In the genomic region with DNA sequence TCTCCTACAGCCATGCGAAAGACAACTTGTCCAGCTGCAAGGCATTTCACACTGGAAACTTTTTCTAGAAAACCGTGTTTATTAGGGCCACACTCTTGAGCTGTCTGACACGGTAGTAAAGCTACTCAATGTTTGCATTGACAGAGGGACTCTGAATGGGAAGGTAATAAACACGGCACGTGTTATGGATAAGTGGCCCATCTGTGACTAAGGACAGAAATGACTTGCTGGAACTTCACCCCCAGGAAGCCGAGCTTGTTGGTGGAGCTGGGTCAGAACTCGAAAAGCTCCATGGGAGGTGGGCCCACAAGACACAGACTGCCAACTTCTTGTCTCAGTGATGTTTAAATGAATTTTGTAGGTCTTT, we compare ENCODE assay signal across 28 mouse cellular contexts. TPM values are rescaled to one million over a fixed set of nuclear protein-coding genes. Genes with fewer than 3 reads are reported as not detected.
A peak's percentile ranks its signal among the peaks of the same experiment; 100 is the strongest.
DNase-seq lines count a peak whose midpoint lies in the region; ATAC-seq and TF ChIP-seq lines count a peak whose summit lies in the region.
"Had no signal": no experiment of that assay in that cellular context is flagged by ENCODE, and none has a peak within 500 bp of the region (broad histone marks: within the 10 kb centered on the region; RNA-seq: fewer than 3 reads in every experiment).

No protein-coding gene starts in this region.

- in situ Hi-C loops in CH12.LX (cut with MboI; ENCODE audit: low pct_ligation_motif_present, low pct_unique_long_range_greater_than_20kb, low sequenced_read_pairs): loop anchor here (10.0 kb wide), 1 partner anchor 187 kb away; a partner anchor contains a TSS

- TF ChIP-seq EP300 in CH12.LX (IDR thresholded peaks at IDR 0.05; ENCODE audit: low read length): peak; percentile 18; the same call in 1 of the 2 replicates

- TF ChIP-seq RAD21 in CH12.LX (IDR thresholded peaks at IDR 0.05; ENCODE audit: low read depth, low read length): no peak

- intact Hi-C loops in left cerebral cortex, postnatal 14 days (cut with DNase I): no loop called here

- dilution Hi-C loops in CH12.LX (cut with MboI; ENCODE audit: extremely low pct_ligation_motif_present, extremely low pct_unique_long_range_greater_than_20kb, low sequenced_read_pairs): no loop called here

- 55% methylated on average over 7 of the region's 7 CpGs for WGBS in intestine, embryonic 16.5 days

- TF ChIP-seq CTCF in layer of hippocampus, adult 2 months (conservative IDR thresholded peaks at IDR 0.05): no peak
- no peak for TF ChIP-seq CTCF in CH12.LX (conservative IDR thresholded peaks at IDR 0.05 in 1 of 2, IDR thresholded peaks at IDR 0.05 in 1 of 2; ENCODE audit: low read depth in 2 of 2, low read length in 2 of 2)

- H3K9me3 ChIP-seq in CH12.LX (replicated peaks; ENCODE audit: low read length): no peaks in the 10 kb centered on the region
- H3K9me3 ChIP-seq in intestine, embryonic 16.5 days (ENCODE audit: control insufficient read depth, low read length): no peaks in the 10 kb centered on the region
- H3K9me3 ChIP-seq: embryonic facial prominence, embryonic 10.5 days; embryonic facial prominence, embryonic 13.5 days; forebrain, embryonic 12.5 days; forebrain, embryonic 15.5 days; heart, embryonic 12.5 days; heart, embryonic 15.5 days had no signal

- H3K4me2 ChIP-seq in CH12.LX (ENCODE audit: insufficient read depth, low read depth, poor library complexity, severe bottlenecking): peak overlapping the region; percentile 87
- H3K4me2 ChIP-seq in intestine, embryonic 16.5 days (ENCODE audit: low read depth, low read length): no peak overlapping the region
- H3K4me2 ChIP-seq: embryonic facial prominence, embryonic 13.5 days; forebrain, embryonic 12.5 days; forebrain, embryonic 15.5 days; heart, embryonic 12.5 days; heart, embryonic 15.5 days; hindbrain, embryonic 14.5 days had no signal

- peaks cover 0 to 8% of the 10 kb centered on the region in 2 experiments for H3K36me3 ChIP-seq in CH12.LX (replicated peaks in 1 of 2; ENCODE audit: control insufficient read depth in 1 of 2, insufficient read depth in 1 of 2, low read length in 1 of 2)
- H3K36me3 ChIP-seq in intestine, embryonic 16.5 days (ENCODE audit: control insufficient read depth, insufficient read depth, low read length): no peaks in the 10 kb centered on the region
- H3K36me3 ChIP-seq: forebrain, embryonic 12.5 days; forebrain, embryonic 15.5 days; heart, embryonic 12.5 days; heart, embryonic 15.5 days had no signal

- no peak overlapping the region for H3K4me3 ChIP-seq in layer of hippocampus, adult 2 months
- H3K4me3 ChIP-seq in CH12.LX (replicated peaks in 1 of 3; ENCODE audit: low read depth in 2 of 3, low read length in 2 of 3, poor library complexity in 1 of 3): no peak overlapping the region
- no peak overlapping the region for H3K4me3 ChIP-seq in intestine, embryonic 16.5 days (ENCODE audit: low read length)
- H3K4me3 ChIP-seq: embryonic facial prominence, embryonic 10.5 days; embryonic facial prominence, embryonic 13.5 days; erythroblast, embryonic 14.5 days; forebrain, embryonic 12.5 days; forebrain, embryonic 15.5 days; heart, embryonic 12.5 days; heart, embryonic 15.5 days had no signal

- no peaks in the 10 kb centered on the region for H3K79me2 ChIP-seq in CH12.LX (replicated peaks; ENCODE audit: control insufficient read depth, extremely low read depth, insufficient read depth, poor library complexity, severe bottlenecking)

- H3K9ac ChIP-seq in CH12.LX (ENCODE audit: insufficient read depth, low read depth): peak overlapping the region; percentile 61
- H3K9ac ChIP-seq in intestine, embryonic 16.5 days (ENCODE audit: low read depth, low read length): no peak overlapping the region
- H3K9ac ChIP-seq: embryonic facial prominence, embryonic 13.5 days; forebrain, embryonic 12.5 days; forebrain, embryonic 15.5 days; heart, embryonic 12.5 days; heart, embryonic 15.5 days; hindbrain, embryonic 14.5 days had no signal

- TF ChIP-seq POLR2A in CH12.LX (IDR thresholded peaks at IDR 0.05; ENCODE audit: low read depth, low read length): peak; percentile 27; the same call in 1 of the 2 replicates

- no peaks in the 10 kb centered on the region for H3K27me3 ChIP-seq in CH12.LX (replicated peaks)
- no peaks in the 10 kb centered on the region for H3K27me3 ChIP-seq in intestine, embryonic 16.5 days (replicated peaks; ENCODE audit: control insufficient read depth, insufficient read depth, low read length)
- H3K27me3 ChIP-seq: embryonic facial prominence, embryonic 13.5 days; forebrain, embryonic 12.5 days; forebrain, embryonic 15.5 days; heart, embryonic 12.5 days; heart, embryonic 15.5 days had no signal

- peak overlapping the region; percentile 49 for H3K27ac ChIP-seq in layer of hippocampus, adult 2 months
- H3K27ac ChIP-seq in CH12.LX (ENCODE audit: insufficient read depth, low read depth): peak overlapping the region; percentile 5; the same call in 1 of the 2 replicates
- H3K27ac ChIP-seq in intestine, embryonic 16.5 days (ENCODE audit: low read length): peak overlapping the region; percentile 44; the same call in 1 of the 2 replicates
- H3K27ac ChIP-seq: embryonic facial prominence, embryonic 10.5 days; embryonic facial prominence, embryonic 13.5 days; forebrain, embryonic 12.5 days; heart, embryonic 15.5 days; hindbrain, embryonic 14.5 days; hindbrain, postnatal 0 days had no signal

- no peak for DNase-seq in layer of hippocampus, adult 2 months (ENCODE audit: low spot score in 2 of 2)
- DNase-seq in layer of hippocampus, adult 9-11 months: no peak
- no peak for DNase-seq in CH12.LX (ENCODE audit: extremely low read depth)
- no peak for DNase-seq in adrenal gland, adult 8-10 months
- DNase-seq in left cerebral cortex, postnatal 14 days (ENCODE audit: low spot score in 2 of 2): no peak
- DNase-seq: adrenal gland, adult 2 months; adrenal gland, postnatal 25 days; B cell, adult 2 months; cerebellum, adult 11-12 months; cerebellum, adult 8-10 months; cerebellum, postnatal 10 days; cerebellum, postnatal 36 days; embryo, embryonic 11 days; gastrocnemius, postnatal 14 days; heart, adult 18-20 months; heart, postnatal 10 days; heart, postnatal 4 days had no signal

- peak; percentile 86 for ATAC-seq in intestine, embryonic 16.5 days
- ATAC-seq: forebrain, embryonic 15.5 days; hindbrain, postnatal 0 days; inflammation-experienced regulatory T-cells, adult 6 months had no signal

- H3K4me1 ChIP-seq in CH12.LX (ENCODE audit: control insufficient read depth in 1 of 2, insufficient read depth in 2 of 2): peaks cover 10 to 69% of the 10 kb centered on the region in 2 experiments
- H3K4me1 ChIP-seq in intestine, embryonic 16.5 days (ENCODE audit: control insufficient read depth, insufficient read depth, low read length): no peaks in the 10 kb centered on the region
- H3K4me1 ChIP-seq: embryonic facial prominence, embryonic 13.5 days; forebrain, embryonic 12.5 days; heart, embryonic 12.5 days; heart, embryonic 15.5 days had no signal

TF ChIP-seq in CH12.LX, 34 proteins besides CTCF, POLR2A, EP300 and RAD21:
- TF ChIP-seq JUN (IDR thresholded peaks at IDR 0.05; ENCODE audit: insufficient read depth, low read depth, low read length): peak; percentile 40; the same call in 1 of the 2 replicates
- TF ChIP-seq MEF2A (IDR thresholded peaks at IDR 0.05; ENCODE audit: borderline replicate concordance, low read depth, low read length): no peak; the same call in 1 of the 2 replicates
- TF ChIP-seq TCF12 (IDR thresholded peaks at IDR 0.05; ENCODE audit: low read depth, low read length): 0 out of 2 replicates have a peak, but pooled peaks have one; percentile 29
- TF ChIP-seq JUND (conservative IDR thresholded peaks at IDR 0.05; ENCODE audit: low read depth, low read length): peak; percentile 30; the same call in 1 of the 2 replicates
- TF ChIP-seq MAX (IDR thresholded peaks at IDR 0.05; ENCODE audit: low read length): peak; percentile 39; the same call in 1 of the 2 replicates
- TF ChIP-seq MYC (IDR thresholded peaks at IDR 0.05; ENCODE audit: low read depth, low read length): no peak
- peak; percentile 72 for TF ChIP-seq IRF4 (IDR thresholded peaks at IDR 0.05; ENCODE audit: low read depth, low read length)
- TF ChIP-seq BHLHE40 (IDR thresholded peaks at IDR 0.05; ENCODE audit: low read depth, low read length): peak; percentile 93

RNA-seq across cellular contexts. Expression of a gene that starts 20.9 kb away (rescaled TPM):
- 10 to 100 TPM; 66.3 to 69.1 TPM for total RNA-seq in layer of hippocampus, adult 2 months (2021)
- total RNA-seq in CH12.LX (2012; rRNA removed): 5.7 and 6.4 TPM in 2 replicates
- 6.8 and 7.3 TPM in 2 replicates for total RNA-seq in CH12.LX (2014; rRNA removed)
- 6.6 and 6.9 TPM in 2 replicates for polyA plus RNA-seq in CH12.LX (2012; ENCODE audit: insufficient read length, low read depth)
- polyA plus RNA-seq in intestine, embryonic 16.5 days (2015; fragmentation: Nextera tagmentation; extraction: Ambion mirVana): 7.8 and 11.8 TPM in 2 replicates
- total RNA-seq in adrenal gland, adult 8-10 months (2022): 10 to 100 TPM; 32.3 to 57.3 (median 43.9) TPM
- 10 to 100 TPM; 78.9 to 81.1 TPM for total RNA-seq in left cerebral cortex, postnatal 14 days (2021)

RNA-seq across cellular contexts. Expression of a gene that starts 22.0 kb away (rescaled TPM):
- 1 to 10 TPM; 5.9 to 6.0 TPM for total RNA-seq in layer of hippocampus, adult 2 months (2021)
- total RNA-seq in CH12.LX (2012; rRNA removed): 15.9 and 18.3 TPM in 2 replicates
- total RNA-seq in CH12.LX (2014; rRNA removed): 12.1 and 13.6 TPM in 2 replicates
- polyA plus RNA-seq in CH12.LX (2012; ENCODE audit: insufficient read length, low read depth): 15.3 and 17.6 TPM in 2 replicates
- polyA plus RNA-seq in intestine, embryonic 16.5 days (2015; fragmentation: Nextera tagmentation; extraction: Ambion mirVana): 14.6 and 15.9 TPM in 2 replicates
- 1 to 10 TPM; 6.6 to 9.8 (median 7.8) TPM for total RNA-seq in adrenal gland, adult 8-10 months (2022)
- total RNA-seq in left cerebral cortex, postnatal 14 days (2021): 1 to 10 TPM; 5.1 to 6.0 TPM
